Mouse (Mus musculus): ENCODE results near the gene F8.
A peak's percentile ranks its signal among the peaks of the same experiment; 100 is the strongest.
"Not testable (repeated sequence)": the region's sequence is repeated elsewhere in the genome, so short reads cannot be mapped to it uniquely, and the experiment has no call there.

F8 gene

DNA sequence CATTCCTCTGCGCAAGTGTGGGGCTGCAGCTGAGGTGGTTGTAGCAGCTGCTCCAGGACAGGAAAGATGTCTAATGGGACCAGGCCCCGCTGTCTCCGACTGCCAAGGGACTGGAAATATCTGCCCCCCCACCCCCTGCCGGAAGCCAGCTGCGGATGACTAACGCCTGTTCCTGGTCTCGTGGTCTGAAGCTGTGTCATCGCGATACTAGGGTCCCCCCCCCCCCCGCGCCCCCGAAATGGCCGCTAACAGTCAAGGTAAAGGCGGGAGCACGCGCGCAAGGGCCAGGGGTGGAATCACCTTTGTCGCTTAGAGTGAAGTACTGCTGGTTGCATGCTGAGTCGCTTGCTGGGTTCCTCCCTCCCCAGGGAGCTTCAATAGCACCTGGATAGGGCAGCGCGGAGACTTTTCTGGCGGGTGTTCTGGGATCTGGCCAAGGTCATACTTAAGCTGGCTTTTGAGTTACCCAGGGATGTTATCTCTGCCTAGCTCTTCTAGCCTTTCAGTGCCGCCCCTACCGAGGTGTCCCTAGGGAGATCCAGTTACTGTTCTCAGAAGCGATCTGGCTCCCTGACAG lies at the start of gene F8, which contains the start of gene Fundc2:
Gene F8, minus strand, starts transcription at position 421 of the 577 bp plus-strand sequence.
Gene Fundc2, plus strand, starts transcription at position 205 of the 577 bp plus-strand sequence.
- peak; percentile 78 for DNase-seq (ENCODE audit: low read depth, low spot score)

DNA sequence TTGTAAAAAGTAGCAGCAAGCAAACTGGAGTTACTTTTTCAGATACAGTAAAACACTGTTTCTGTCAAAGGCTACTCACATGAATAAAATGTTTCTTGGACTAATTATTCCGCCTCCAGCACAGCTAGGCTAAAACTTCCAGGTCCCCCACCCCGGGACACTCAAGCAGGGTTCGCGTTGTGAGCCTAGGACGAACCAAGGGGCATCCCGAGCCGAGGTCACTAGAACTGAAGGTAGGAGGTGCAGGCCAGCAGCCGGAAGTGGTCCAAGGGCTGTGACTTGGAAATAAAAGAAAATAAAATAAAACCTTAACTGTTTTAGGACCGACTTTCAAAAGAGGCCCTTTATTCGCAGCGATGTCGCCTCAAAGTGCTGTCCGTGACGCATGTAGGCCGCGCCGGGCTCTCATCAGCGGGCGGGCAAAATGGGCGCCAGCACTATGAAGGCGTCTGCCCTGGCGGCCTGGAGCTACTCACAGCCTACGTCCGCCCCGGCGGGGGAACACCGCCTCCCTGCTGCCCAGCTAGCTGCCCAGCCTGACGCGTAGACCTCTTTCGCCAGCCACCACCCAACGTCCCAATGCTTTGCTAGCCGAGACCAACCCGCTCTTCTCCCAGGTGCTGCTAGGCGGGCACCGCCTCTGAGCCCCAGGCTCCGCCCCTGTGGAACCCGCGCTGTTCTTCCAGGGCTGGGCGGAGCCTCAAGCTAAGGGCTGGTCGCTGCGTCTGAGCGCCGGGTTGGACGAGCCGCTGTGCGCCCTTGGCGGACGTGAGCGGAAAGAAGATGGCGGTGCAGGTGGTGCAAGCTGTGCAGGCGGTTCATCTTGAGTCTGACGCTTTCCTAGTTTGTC lies 33.7 kb upstream of the F8 start, which contains the start of the genes Cmc4, Mtcp1 and Brcc3:
Gene Cmc4, minus strand, starts transcription at position 649 of the 850 bp plus-strand sequence.
Gene Mtcp1, minus strand, starts transcription at position 653 of the 850 bp plus-strand sequence.
Gene Brcc3, plus strand, starts transcription at position 693 of the 850 bp plus-strand sequence.
- peak; percentile 85 for DNase-seq (ENCODE audit: low read depth, low spot score)

DNA sequence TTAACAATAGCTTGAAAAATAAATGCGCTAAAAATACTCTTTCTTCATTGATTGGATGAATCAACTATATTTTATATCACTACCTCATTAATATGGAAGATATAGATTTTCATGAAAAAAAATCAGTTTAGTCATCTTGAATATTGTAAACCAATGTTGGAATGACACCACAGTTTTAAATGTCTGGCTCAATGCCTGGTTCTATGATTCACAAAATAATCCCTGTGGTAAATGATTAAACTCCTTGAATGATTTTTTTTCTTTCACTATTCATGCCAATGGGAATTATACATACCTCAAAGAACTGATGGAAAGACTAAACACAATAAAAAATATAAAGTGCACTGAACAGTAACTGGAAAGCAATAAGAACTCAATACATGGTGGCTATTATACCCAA lies 27.3 kb upstream of the F8 start:
- DNase-seq (ENCODE audit: low read depth, low spot score) = no peak

DNA sequence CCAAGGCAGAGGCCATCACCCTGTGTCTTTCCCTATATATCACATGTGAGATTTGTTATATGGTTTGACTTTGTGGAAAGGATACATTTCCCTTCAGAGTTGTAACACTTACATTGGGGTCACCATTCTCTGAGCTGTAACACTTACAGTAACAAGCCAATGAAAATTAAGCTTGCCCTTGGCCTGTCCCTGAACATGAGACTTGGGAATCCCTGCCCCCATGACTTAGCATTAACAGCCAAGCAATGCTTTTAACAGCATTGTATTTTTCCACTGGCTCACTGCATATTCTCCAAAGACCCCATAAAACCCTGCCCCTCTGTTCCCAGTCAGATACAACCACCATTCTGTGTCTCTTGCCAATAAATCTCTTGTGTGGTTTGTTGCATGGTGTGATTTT lies 20.9 kb upstream of the F8 start:
- no peak for DNase-seq (ENCODE audit: low read depth, low spot score)

DNA sequence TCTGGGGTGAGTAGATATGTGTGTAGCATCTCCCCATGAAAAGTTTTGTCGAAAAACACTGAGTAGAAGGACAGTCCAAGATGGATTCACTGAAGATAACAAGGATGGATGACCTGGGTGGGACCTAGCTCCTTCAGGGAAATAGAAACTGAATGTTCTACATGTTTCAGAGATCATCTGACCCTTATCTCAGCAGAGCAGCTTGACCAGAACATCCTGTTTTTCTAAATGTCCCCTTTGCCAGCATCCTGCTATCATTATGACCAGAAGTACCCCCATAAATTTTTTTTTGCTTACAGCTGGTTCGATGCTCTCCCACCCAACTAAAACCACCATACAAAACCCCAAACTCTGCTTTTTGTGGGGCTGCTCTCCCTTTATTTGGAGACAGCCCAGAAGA lies 20.3 kb upstream of the F8 start:
- no peak for DNase-seq (ENCODE audit: low read depth, low spot score)

DNA sequence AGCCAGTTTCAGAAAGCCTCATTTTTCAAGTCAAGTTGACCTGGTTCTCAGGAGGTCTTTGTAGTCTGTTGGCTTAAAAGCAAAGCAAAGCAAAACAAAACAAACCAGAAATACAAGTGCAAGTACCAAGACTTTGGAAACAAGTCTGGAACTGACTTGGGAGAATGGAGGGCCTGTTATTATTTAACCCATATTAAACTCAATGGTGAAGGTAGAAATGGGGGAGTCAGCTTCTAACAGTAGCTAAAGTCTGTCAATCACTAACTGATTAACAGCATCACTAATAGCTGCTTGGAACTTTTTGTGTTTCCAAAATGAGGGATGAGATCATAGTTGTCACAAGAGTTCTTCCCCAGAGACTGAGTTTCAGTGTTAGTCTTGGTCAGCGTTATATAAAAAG lies 17.1 kb upstream of the F8 start:
- no peak for DNase-seq (ENCODE audit: low read depth, low spot score)

DNA sequence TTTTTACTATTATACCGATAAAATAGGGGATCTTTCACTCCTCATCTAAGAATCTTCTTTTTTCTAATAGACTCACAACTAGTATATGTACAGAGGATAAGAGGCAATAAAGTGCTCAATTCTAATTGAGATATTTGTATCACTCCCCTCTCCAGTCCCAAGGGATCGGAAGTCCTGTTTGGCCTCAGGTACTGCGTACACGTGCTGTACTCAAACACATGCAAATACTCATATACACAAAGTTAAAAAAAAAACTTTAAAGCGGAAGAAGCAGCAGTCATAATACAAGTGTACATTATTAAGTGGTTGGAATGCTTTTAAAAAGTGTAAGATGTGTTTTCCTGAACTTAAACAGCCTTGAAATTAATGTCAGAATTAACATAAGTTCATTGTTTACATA lies 716 bp downstream of the F8 start:
- no peak for DNase-seq (ENCODE audit: low read depth, low spot score)

DNA sequence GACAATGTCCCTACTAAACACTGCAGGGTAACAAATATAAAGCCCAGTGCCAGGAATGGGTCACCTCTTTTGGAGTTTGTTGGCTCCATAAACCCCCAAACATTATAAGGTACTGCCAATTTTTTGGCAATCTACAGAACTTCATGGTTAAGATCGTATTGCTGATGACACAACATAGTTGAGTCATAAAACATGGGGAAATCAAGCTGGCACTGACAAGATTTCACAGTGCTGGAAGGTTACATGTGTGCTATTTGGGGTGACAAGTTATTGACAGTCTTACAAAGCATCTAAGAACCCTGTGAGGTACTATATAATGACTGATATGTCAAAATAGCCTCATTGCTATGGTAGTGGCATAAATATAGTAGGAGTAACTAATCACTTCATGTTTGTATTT lies 1.2 kb downstream of the F8 start:
- DNase-seq (ENCODE audit: low read depth, low spot score) = no peak

DNA sequence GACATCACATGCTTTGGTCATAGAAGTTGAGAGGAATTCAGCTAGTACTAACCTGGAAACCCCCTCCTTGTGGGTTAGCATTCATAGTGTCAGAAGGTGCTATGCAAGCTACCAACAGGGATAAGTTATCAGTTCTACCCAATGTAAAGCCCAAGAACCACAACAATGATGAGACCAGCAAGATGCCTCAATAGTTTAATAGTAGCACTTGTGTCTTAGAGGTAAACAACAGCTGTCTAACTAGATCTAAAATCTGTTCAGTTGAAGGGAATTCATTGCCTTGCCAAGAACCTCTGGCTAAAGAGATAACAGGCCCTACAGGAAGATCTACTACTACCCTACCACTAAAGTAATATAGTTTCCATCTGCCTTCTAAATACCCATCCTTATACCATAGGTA lies 5.6 kb downstream of the F8 start:
- no peak for DNase-seq (ENCODE audit: low read depth, low spot score)

DNA sequence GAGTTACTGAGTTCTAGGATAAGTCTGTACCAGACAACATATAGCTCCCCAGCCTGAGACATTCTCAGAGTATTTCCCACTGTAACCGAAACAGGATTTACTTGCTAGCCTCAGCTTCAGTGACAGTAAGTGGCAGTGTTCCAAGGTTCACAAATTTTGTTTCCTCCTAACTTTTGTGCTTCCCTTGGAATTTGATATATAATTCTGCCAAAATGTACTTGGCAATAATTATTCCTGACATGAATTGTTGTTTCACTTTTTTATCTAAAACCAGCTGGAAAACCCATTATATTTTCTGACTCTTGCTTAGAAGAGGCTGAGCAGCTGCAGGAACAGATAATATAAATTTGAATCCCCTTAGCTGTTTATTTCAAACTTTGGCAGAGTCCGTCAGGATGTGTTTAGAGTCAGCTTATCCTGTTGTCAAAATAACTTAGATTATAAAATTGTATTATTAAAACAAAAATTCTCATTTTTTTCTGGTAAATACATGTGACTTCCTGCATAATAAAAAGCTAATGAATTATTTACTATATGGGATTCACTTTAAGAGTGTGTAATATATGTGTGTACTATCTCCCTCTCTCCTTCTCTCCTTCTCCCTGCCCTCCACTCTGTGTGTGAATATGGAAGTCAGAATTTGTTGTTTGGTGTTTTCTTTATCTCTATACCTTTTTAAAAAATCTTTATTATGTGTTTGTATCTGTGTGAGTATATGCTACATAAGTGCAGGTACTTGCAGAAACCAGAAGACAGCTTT lies 9.6 kb downstream of the F8 start:
- DNase-seq (ENCODE audit: low read depth, low spot score) = no peak

DNA sequence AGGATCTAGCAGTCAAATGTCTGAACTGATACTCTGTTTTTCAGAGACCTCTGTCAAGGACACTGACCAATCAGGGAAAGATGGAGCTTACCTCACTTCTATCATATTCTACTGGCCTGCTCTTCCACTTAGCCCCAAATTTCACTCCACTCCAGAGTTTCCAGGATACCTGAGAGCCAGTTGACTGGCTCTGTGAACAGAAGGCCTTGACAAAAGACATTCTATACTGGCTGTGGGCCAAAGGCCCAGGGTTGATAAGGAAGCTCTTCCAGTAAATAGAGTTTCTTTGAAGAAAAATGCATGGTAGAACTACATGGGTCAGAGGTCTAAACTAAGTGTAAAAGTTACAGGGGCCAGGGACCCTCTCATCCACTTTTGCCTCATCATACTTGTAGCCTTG lies 12.2 kb downstream of the F8 start:
- DNase-seq (ENCODE audit: low read depth, low spot score) = no peak

DNA sequence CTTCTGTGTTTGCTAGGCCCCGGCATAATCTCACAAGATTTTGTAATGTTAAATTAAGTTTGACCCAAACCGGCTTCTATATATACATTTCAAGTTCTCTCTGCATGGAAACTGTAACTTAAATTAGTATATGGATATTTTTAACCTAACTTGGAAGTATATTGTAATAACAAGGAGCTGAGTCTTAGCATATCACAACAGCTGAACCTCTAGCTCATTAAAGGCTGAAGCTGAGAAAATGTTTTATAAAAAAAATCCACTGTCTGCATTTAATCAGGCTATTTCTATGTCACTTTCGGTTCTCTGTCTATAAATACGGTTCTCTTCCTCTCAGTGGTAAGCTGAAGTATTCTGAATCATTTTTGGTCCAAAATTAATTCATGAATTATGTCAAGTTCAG lies 58.9 kb downstream of the F8 start:
- no peak for DNase-seq (ENCODE audit: low read depth, low spot score)

DNA sequence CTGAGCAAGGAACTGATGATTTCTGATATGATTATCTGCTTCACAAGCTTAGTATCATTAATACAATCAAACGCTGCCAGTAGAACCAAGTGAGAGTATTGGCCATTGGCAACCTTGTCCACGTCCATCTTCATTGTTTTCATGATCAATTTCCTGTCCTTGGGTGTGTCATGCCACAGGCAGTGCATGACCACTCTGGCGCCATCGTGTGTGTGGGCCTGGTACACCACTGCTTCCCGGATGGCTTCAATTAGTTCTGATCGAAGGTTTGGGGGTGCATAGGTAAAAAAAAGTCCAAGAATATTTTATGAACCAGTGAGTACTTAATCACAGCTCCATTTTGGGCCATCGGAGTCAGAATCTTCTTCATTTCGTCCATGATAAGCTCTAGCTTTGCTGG lies 110.7 kb downstream of the F8 start:
- DNase-seq (ENCODE audit: low read depth, low spot score) = no peak

DNA sequence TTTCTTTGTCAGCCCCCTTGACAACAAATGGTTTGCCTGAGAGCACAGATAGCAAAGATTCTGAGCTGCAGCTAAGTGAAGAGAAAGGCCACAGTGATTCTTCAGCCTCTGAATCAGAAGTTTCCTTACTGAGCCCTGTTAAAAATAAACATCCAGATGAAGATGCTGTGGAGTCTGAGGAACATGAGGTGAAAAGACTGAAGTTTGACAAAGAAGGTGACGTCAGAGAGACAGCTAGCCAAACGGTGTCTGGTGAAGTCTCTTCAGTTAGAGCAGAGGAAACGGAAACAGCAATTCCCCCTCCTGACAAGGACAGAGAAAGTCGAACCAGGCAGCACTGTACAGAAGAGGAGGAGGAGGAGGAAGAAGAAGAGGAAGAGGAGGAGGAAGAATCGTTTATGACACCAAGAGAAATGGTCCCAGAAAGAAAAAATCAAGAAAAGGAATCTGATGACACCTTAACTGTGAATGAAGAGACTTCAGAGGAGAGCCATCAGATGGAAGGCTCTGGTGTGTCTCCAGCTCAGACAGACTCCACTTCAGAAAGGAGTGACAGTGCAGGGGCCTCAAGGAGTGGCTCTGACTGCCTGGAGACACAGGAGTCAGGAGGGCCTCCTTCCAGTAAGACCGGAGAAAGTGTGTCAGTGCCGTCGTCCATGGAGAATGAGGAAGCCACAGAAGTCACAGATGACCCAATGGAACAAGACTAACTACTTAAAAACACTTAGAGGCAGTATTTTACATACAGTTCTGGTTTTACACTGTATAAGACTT lies 148.6 kb downstream of the F8 start:
- DNase-seq (ENCODE audit: low read depth, low spot score) = not testable (repeated sequence)

DNA sequence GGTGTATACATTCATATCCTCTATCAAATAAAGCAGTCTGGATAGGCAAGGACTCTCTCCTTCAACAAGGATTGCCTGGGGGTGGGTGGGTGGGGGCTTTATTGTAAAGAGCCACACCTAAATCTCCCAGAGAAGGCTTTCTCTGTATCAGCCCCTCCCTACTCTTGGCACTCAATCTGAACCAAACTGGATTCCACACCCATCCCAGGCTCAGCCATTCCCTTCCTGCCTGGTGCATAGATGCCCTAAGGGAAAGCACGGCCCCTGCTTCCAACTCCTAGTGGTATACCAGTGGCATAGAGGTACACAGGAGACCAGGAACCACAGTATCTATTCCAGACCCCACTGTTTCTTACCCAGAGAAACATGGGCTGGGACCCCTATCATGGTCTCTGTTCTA lies 151.0 kb downstream of the F8 start:
- peak; percentile 68 for DNase-seq (ENCODE audit: low read depth, low spot score)

DNA sequence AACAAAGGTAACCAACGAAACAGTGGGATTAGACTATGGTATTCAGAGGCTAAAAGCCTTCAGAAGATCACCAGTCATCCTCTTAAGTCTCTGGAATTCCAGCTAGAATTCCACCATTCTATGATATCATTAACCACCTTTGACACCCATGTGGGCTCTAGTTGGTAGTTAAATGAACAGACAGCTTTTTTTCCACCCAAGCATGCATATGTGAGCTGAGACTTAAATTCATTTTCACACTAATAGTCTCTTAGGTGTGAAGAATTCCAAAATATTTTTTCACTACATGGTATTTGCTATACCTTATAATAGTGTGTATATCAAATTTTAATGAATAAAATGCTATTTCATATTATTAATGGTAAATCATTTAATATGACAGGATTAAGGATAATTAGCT lies 218.7 kb downstream of the F8 start, which contains the start of gene Smim9:
Gene Smim9, minus strand, starts transcription at position 101 of the 400 bp plus-strand sequence.
- no peak for DNase-seq (ENCODE audit: low read depth, low spot score)

DNA sequence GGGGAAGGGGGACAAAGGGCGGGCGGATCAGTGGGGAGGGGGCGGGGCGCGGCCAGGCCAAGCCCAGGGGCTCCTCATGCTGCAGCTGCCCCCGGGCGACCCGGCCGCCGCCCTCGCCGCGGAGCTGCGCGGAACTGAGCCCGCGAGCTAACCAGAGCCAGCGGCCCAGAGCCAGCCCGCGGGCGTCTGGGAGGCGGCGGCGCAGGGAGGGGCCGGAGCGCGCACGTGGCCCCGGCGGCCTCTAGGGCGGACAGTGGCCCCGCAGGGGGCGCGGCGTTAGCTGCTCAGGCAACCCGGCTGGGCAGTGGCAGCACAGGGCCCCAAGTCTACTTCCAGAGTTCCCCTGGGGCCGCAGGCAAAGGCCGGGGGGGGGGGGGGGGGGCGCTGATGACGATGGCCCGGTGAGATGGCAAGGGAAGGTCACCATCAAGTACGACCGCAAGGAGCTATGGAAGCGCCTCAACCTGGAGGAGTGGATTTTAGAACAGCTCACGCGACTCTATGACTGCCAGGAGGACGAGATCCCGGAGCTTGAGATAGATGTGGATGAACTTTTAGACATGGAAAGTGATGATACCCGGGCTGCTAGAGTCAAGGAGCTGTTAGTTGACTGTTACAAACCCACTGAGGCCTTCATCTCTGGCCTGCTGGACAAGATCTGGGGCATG lies 226.7 kb downstream of the F8 start:
- peak; percentile 44 for DNase-seq (ENCODE audit: low read depth, low spot score)

DNA sequence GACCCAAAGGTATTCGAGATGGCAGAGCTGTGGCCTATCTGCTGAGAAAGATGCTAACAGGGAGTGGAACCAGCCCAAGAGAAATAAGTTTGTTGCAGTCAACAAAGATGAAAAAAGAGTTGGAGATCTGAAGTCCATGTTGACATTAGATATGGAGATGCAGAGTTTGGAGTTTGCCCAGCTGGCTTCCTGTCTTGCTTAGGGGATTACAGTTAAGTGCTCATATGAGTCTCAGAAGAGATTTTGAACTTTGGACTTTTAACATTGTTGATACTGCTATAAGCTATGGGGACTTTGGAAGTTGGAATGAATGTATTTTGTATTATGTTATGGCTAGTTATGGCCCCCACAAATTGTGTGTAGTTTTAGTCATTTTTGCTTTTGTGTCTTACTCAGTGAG lies 230.2 kb downstream of the F8 start:
- no peak for DNase-seq (ENCODE audit: low read depth, low spot score)

DNA sequence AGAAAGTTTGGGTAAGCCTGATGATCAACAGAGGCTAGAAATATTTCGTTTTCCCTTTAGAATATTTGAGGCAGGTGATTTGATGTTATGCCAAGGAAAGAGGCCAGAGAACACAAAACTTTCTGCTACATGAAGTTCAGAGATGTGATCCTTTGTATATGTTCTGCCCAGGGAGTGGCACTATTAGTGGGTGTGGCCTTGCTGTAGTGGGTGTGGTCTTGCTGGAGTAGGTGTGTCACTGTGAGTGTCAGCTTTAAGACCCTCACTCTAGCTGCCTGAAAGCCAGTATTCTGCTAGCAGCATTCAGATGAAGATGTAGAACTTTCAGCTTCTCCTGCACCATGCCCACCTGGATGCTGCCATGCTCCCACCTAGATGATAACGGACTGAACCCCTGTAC lies 232.1 kb downstream of the F8 start:
- DNase-seq (ENCODE audit: low read depth, low spot score) = no peak

DNA sequence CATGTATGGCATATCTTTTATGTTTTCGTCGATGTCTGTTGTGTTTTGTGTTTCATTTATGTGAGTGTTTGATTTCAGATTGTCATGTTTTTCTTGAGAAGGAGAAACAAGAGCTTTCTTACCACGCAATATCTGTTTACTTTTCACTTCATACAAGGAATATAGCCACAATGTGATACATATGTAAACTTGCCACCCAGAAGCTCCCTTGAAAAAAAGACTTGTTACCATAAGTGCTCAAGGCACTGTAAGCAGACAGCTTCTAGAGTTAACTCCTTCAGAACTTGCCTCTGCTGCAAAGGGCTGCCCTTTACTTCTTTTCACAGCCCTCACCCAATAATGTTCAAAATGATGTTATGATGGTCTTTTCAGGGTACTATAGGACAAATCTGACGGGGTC lies 234.0 kb downstream of the F8 start:
- no peak for DNase-seq (ENCODE audit: low read depth, low spot score)

DNA sequence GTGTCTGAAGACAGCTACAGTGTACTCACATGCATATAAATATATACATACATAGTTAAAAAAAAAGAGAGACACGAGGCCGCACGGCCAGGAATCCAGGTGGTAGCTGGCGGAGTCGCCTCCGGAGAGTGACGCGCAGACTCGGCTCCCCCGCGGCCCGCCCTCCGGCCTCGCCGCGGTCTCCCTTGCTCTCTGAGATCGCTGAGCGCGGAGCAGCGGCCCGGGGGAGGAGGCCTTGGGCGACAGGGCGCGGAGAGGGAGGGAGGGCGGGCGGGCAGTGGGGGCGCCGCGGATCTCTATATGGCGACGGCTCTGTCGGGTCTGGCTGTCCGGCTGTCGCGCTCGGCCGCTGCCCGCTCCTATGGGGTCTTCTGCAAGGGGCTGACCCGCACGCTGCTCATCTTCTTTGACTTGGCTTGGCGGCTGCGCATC lies 239.3 kb downstream of the F8 start:
- DNase-seq (ENCODE audit: low read depth, low spot score) = peak; percentile 4

Data from ES-CJ7 (cell line).